Mouse (Mus musculus) neural tube, embryonic 14.5 days (tissue): Measurements from ENCODE around the gene Specc1l. TPM values are rescaled to one million over a fixed set of nuclear protein-coding genes. Genes with fewer than 3 reads are reported as not detected.

ENCODE experiments used
- ATAC-seq: fragments of 200-750 bp; cut with Nextera tagmentation; 2 replicates; pipeline ENCODE4 v1.8.0; 2017; ENCODE audit warnings: low read depth, mild to moderate bottlenecking, moderate TSS enrichment, moderate library complexity
- H3K27ac ChIP-seq: fragments of 300-500 bp; sonication (generic); 2 replicates; pipeline ENCODE4 v1.5.1; 2014; ENCODE audit warnings: low read depth, mild to moderate bottlenecking, control low read depth, low read length, moderate library complexity, mixed read lengths
- H3K27me3 ChIP-seq: fragments of 300-500 bp; sonication (generic); 2 replicates; pipeline ENCODE4 v1.6.1; 2014; ENCODE audit warnings: low read length; ENCODE audit not compliant: control insufficient read depth, insufficient read depth
- H3K36me3 ChIP-seq: fragments of 300-500 bp; sonication (generic); 2 replicates; pipeline ENCODE4 v1.6.1; 2014; ENCODE audit warnings: low read length, mixed read lengths; ENCODE audit not compliant: control insufficient read depth, insufficient read depth
- H3K4me1 ChIP-seq: fragments of 300-500 bp; sonication (generic); 2 replicates; pipeline ENCODE4 v1.6.1; 2014; ENCODE audit warnings: low read length; ENCODE audit not compliant: control insufficient read depth, insufficient read depth
- H3K4me2 ChIP-seq: fragments of 300-500 bp; sonication (generic); 2 replicates; pipeline ENCODE4 v1.6.1; 2014; ENCODE audit warnings: mild to moderate bottlenecking, low read depth, low read length, control low read depth
- H3K4me3 ChIP-seq: fragments of 300-500 bp; sonication (generic); 2 replicates; pipeline ENCODE4 v1.5.1; 2014; ENCODE audit warnings: low read depth, low read length, control low read depth, mixed read lengths
- H3K9ac ChIP-seq: fragments of 300-500 bp; sonication (generic); replicated peaks from 2 replicates; pipeline ENCODE4 v1.6.1; 2014; ENCODE audit warnings: low read depth, mild to moderate bottlenecking, control low read depth, low read length, mixed read lengths
- H3K9me3 ChIP-seq: fragments of 300-500 bp; sonication (generic); 2 replicates; pipeline ENCODE4 v1.6.1; 2016; ENCODE audit warnings: low read length; ENCODE audit not compliant: control insufficient read depth
- WGBS: fragments of 180-500 bp; shearing (Covaris S2); extraction: QIAGEN DNeasy Blood & Tissue Kit; methylation state at CpG from one replicate; pipeline ENCODE4 v1.1.7; 2014; 5-methylcytosine and 5-hydroxymethylcytosine counted together
- polyA plus RNA-seq: library from polyadenylated mRNA; unstranded; fragments of >200 nt; fragmentation: Nextera tagmentation; extraction: Ambion mirVana; gene quantifications from 2 replicates; pipeline ENCODE4 v1.2.1, GENCODE M21; 2014

The Specc1l gene
- polyA plus RNA-seq, 1 experiment from 2014 or later = 25.5 TPM

- ATAC-seq = no peak
- WGBS = 91% methylated on average over 7 of the region's 7 CpGs
- H3K4me1 ChIP-seq = no peaks in the 10 kb centered on the region
- H3K4me2 ChIP-seq = no peak overlapping the region
- H3K27me3 ChIP-seq = peaks cover 5% of the 10 kb centered on the region; the same call in 1 of the 2 replicates
- H3K27ac ChIP-seq = no peak overlapping the region
- peaks cover 32% of the 10 kb centered on the region for H3K36me3 ChIP-seq
- no peak overlapping the region for H3K4me3 ChIP-seq
- H3K9me3 ChIP-seq = no peaks in the 10 kb centered on the region
- no peak overlapping the region for H3K9ac ChIP-seq
Measured at GRCm38 (mm10) chr10:75312361-75312760, 100.5 kb downstream of the Specc1l start.

- H3K9ac ChIP-seq = no peak overlapping the region
- no peak overlapping the region for H3K4me2 ChIP-seq
- 82% methylated on average over 6 of the region's 6 CpGs for WGBS
- no peak overlapping the region for H3K4me3 ChIP-seq
- H3K9me3 ChIP-seq = no peaks in the 10 kb centered on the region
- H3K36me3 ChIP-seq = peaks cover 19% of the 10 kb centered on the region
- no peaks in the 10 kb centered on the region for H3K4me1 ChIP-seq
- no peak for ATAC-seq
- H3K27ac ChIP-seq = no peak overlapping the region
- H3K27me3 ChIP-seq = peaks cover 13% of the 10 kb centered on the region; the same call in 1 of the 2 replicates
Measured at GRCm38 (mm10) chr10:75314190-75314980, 102.5 kb downstream of the Specc1l start.

GRCm38 (mm10) chr10:75315756-75316155 is 103.9 kb downstream of the Specc1l start:
- no peak overlapping the region for H3K27ac ChIP-seq
- no peaks in the 10 kb centered on the region for H3K9me3 ChIP-seq
- 75% methylated on average over 8 of the region's 8 CpGs for WGBS
- H3K36me3 ChIP-seq = peaks cover 5% of the 10 kb centered on the region; the same call in 1 of the 2 replicates
- H3K4me1 ChIP-seq = no peaks in the 10 kb centered on the region
- no peak overlapping the region for H3K4me2 ChIP-seq
- H3K9ac ChIP-seq = no peak overlapping the region
- no peak for ATAC-seq
- H3K27me3 ChIP-seq = peaks cover 13% of the 10 kb centered on the region; the same call in 1 of the 2 replicates
- no peak overlapping the region for H3K4me3 ChIP-seq

GRCm38 (mm10) chr10:75316472-75316871 is 104.6 kb downstream of the Specc1l start:
- no peaks in the 10 kb centered on the region for H3K9me3 ChIP-seq
- ATAC-seq = peak; percentile 33; the same call in 1 of the 2 replicates
- 5% methylated on average over 9 of the region's 9 CpGs for WGBS
- H3K4me3 ChIP-seq = peak overlapping the region; percentile 27
- no peaks in the 10 kb centered on the region for H3K4me1 ChIP-seq
- H3K27me3 ChIP-seq = peaks cover 13% of the 10 kb centered on the region; the same call in 1 of the 2 replicates
- H3K36me3 ChIP-seq = peaks cover 3% of the 10 kb centered on the region; the same call in 1 of the 2 replicates
- 0 out of 2 replicates have a peak overlapping the region, but pooled peaks have one; percentile 21 for H3K9ac ChIP-seq
- peak overlapping the region; percentile 45 for H3K4me2 ChIP-seq
- H3K27ac ChIP-seq = no peak overlapping the region

GRCm38 (mm10) chr10:75316872-75316907 is 104.8 kb downstream of the Specc1l start, which contains the start of gene Adora2a:
TSS of gene Adora2a (plus strand) at chr10:75316877.
- peak within 1 kb of the TSS; percentile 6; the same call in 1 of the 2 replicates for H3K27ac ChIP-seq
- H3K9ac ChIP-seq = peak within 1 kb of the TSS; percentile 21; the same call in 1 of the 2 replicates
- peaks cover 13% of the 10 kb centered on the region; the same call in 1 of the 2 replicates for H3K27me3 ChIP-seq

GRCm38 (mm10) chr10:75316908-75317761 is 105.3 kb downstream of the Specc1l start:
- WGBS = 1% methylated on average over 77 of the region's 81 CpGs
- H3K27ac ChIP-seq = peak overlapping the region; percentile 6; the same call in 1 of the 2 replicates
- H3K36me3 ChIP-seq = peaks cover 3% of the 10 kb centered on the region; the same call in 1 of the 2 replicates

More at GRCm38 (mm10) chr10:75316872-75316907, 104.8 kb downstream of the Specc1l start, which contains the start of gene Adora2a:
- no peaks in the 10 kb centered on the region for H3K9me3 ChIP-seq
- H3K4me1 ChIP-seq = no peaks in the 10 kb centered on the region
- no peak for ATAC-seq
- H3K4me2 ChIP-seq = peak within 1 kb of the TSS; percentile 45
- H3K4me3 ChIP-seq = peak within 1 kb of the TSS; percentile 27
- WGBS = 0% methylated on average over 1 of the region's 4 CpGs
- H3K36me3 ChIP-seq = peaks cover 3% of the 10 kb centered on the region; the same call in 1 of the 2 replicates

GRCm38 (mm10) chr10:75318206-75318605 is 106.3 kb downstream of the Specc1l start:
- 81% methylated on average over 6 of the region's 6 CpGs for WGBS
- Histone ChIP-seq H3K4me3 (peak overlapping the region; percentile 27; the same call in 1 of the 2 replicates), H3K27ac (no peak overlapping the region), H3K9me3 (no peaks in the 10 kb centered on the region), H3K4me1 (no peaks in the 10 kb centered on the region), H3K36me3 (no peaks in the 10 kb centered on the region), H3K4me2 (0 out of 2 replicates have a peak overlapping the region, but pooled peaks have one; percentile 2), H3K9ac (no peak overlapping the region), H3K27me3 (peaks cover 13% of the 10 kb centered on the region; the same call in 1 of the 2 replicates)
- ATAC-seq = no peak

More at GRCm38 (mm10) chr10:75316908-75317761, 105.3 kb downstream of the Specc1l start:
- Histone ChIP-seq H3K4me2 (peak overlapping the region; percentile 45), H3K27me3 (peaks cover 13% of the 10 kb centered on the region; the same call in 1 of the 2 replicates), H3K4me3 (peak overlapping the region; percentile 27), H3K9ac (peak overlapping the region; percentile 21; the same call in 1 of the 2 replicates), H3K4me1 (no peaks in the 10 kb centered on the region), H3K9me3 (no peaks in the 10 kb centered on the region)
- ATAC-seq = peak; percentile 68

- 60% methylated on average over 4 of the region's 4 CpGs for WGBS
- no peak overlapping the region for H3K4me3 ChIP-seq
- no peak overlapping the region for H3K4me2 ChIP-seq
- ATAC-seq = no peak
- no peaks in the 10 kb centered on the region for H3K36me3 ChIP-seq
- H3K27me3 ChIP-seq = peaks cover 13% of the 10 kb centered on the region; the same call in 1 of the 2 replicates
- no peak overlapping the region for H3K9ac ChIP-seq
- no peaks in the 10 kb centered on the region for H3K9me3 ChIP-seq
- H3K4me1 ChIP-seq = no peaks in the 10 kb centered on the region
- H3K27ac ChIP-seq = no peak overlapping the region
Measured at GRCm38 (mm10) chr10:75320321-75320720, 108.4 kb downstream of the Specc1l start.
